Mouse (Mus musculus) olfactory bulb, adult 2 months (tissue): ENCODE data around the gene Ppfibp2. TPM values are rescaled to one million over a fixed set of nuclear protein-coding genes. Genes with fewer than 3 reads are reported as not detected.

Source experiments
- H3K27ac ChIP-seq: fragments of 200-500 bp; 2 replicates; pipeline ENCODE4 v1.5.1; 2012; ENCODE audit warnings: low read depth, low read length; ENCODE audit not compliant: insufficient read depth
- H3K4me1 ChIP-seq: fragments of 200-500 bp; 2 replicates; pipeline ENCODE4 v1.6.1; 2012; ENCODE audit warnings: low read length; ENCODE audit not compliant: control insufficient read depth, insufficient read depth
- H3K4me3 ChIP-seq: fragments of 200-500 bp; 2 replicates; pipeline ENCODE4 v1.5.1; 2012; ENCODE audit warnings: mild to moderate bottlenecking, low read depth, low read length, moderate library complexity; ENCODE audit not compliant: insufficient read depth
- CTCF ChIP-seq: fragments of 200-500 bp; IDR thresholded peaks from 2 replicates; pipeline ENCODE4 v1.5.1; 2012; ENCODE audit warnings: low read depth, mild to moderate bottlenecking, low read length, moderate library complexity; ENCODE audit not compliant: insufficient read depth
- POLR2A ChIP-seq: fragments of 200-500 bp; IDR thresholded peaks from 2 replicates; pipeline ENCODE4 v1.6.1; 2012; ENCODE audit warnings: mild to moderate bottlenecking, low read depth, low read length, moderate library complexity; ENCODE audit not compliant: insufficient read depth
- WGBS: fragments of 180-500 bp; shearing (Covaris S2); methylation state at CpG from one replicate; pipeline ENCODE4 v1.1.7; 2018; 5-methylcytosine and 5-hydroxymethylcytosine counted together
- polyA plus RNA-seq: library from polyadenylated mRNA; stranded (reverse); fragments of >200 nt; gene quantifications from 2 replicates; pipeline ENCODE4 v1.2.4, GENCODE M21; 2012; ENCODE audit warnings: low replicate concordance; ENCODE audit not compliant: missing spikeins, insufficient read depth, insufficient read length

Gene Ppfibp2
- polyA plus RNA-seq, 1 experiment: not detected

DNA sequence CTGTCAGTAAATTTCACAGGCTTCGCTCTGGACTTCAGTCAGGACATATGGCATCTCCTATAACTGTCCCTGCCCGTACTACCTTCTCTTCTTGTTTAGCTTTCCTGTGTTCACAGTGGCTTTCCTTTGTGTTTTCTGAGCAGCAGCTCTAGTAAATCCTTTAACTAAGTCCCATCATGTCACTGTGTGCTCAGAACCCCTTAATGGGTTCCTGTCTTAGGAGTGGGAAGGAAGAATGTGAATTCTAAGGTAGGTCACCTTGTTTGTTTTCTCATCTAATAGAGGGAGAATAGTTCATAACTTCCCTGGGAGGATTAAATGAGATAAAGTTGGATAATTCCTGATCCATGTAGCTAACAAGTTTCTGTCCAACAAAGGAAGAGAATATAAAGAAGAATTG, 30.1 kb downstream of the Ppfibp2 start, which contains the start of gene 5330417H12Rik:
TSS of gene 5330417H12Rik (minus strand) at position 101 of the 400 bp plus-strand sequence.
- Histone ChIP-seq H3K4me1 (no peaks in the 10 kb centered on the region), H3K4me3 (no peak within 1 kb of the TSS), H3K27ac (no peak within 1 kb of the TSS)
- no peak for TF ChIP-seq POLR2A
- no peak for TF ChIP-seq CTCF
- WGBS: 90% methylated on average over 2 of the region's 2 CpGs

DNA sequence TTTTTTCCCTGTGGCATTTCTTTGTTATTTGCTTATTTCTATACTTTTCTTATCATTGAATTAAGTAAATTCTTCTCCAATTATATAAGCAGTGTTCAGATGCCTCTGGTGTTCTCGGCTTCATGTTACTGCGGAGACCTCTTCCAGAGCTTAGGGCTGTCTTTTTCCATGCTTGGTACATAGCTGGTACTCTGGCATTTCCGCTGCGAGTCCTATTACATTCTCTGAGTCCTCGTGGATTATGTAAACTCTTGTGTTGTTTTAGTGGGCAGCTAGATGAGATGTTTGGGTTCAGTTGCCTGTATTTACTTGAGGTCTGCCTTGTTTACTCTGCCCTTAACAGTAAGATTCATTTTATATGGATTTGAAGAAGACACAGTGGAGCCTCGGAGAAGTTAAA, 30.8 kb downstream of the Ppfibp2 start:
- H3K4me3 ChIP-seq: no peak overlapping the region
- WGBS: 84% methylated on average over 6 of the region's 6 CpGs
- H3K4me1 ChIP-seq: no peaks in the 10 kb centered on the region
- TF ChIP-seq POLR2A: no peak
- no peak for TF ChIP-seq CTCF
- no peak overlapping the region for H3K27ac ChIP-seq

DNA sequence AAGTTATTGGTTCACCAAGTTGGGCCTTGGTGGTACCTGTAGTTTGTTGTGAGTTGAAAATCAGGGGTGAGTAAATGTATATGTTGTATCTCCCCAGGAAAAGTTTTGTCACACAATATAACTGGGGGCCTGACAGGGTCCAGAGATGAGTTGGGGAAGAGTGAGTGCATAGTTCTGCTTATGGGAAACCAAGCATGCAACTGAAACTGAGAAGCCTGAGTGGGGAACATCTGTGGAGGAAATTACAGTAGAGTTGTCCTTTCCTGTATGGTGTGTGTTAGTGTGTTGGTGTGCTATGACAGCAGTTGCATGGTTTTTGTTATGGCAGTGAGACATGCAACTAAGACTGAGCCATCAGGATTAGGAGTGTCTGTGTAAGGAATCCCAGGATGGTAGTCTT, 33.4 kb downstream of the Ppfibp2 start:
- no peak for TF ChIP-seq CTCF
- TF ChIP-seq POLR2A: no peak
- Histone ChIP-seq H3K27ac (no peak overlapping the region), H3K4me1 (no peaks in the 10 kb centered on the region), H3K4me3 (no peak overlapping the region)

DNA sequence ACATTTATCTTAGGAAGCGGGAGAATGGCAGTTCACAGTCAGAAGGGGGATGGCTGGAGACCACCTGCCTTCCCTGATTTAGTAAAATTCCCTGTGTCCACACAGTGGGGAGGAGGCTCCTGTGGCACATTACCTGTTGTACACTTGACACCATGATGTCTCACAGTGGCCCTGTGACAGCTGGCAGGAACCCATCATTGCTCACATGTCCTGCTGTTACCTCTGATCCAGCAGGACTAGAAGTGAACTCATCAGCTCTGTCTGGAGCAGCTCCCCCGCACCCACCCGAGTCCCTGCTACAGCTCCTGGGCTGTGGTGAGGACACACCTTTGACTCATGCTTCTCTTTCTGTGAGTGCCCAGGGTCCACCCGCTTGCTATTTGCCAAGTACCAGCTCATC, 38.2 kb downstream of the Ppfibp2 start:
- WGBS: 97% methylated on average over 4 of the region's 4 CpGs
- H3K27ac ChIP-seq: no peak overlapping the region
- no peak for TF ChIP-seq CTCF
- TF ChIP-seq POLR2A: no peak

DNA sequence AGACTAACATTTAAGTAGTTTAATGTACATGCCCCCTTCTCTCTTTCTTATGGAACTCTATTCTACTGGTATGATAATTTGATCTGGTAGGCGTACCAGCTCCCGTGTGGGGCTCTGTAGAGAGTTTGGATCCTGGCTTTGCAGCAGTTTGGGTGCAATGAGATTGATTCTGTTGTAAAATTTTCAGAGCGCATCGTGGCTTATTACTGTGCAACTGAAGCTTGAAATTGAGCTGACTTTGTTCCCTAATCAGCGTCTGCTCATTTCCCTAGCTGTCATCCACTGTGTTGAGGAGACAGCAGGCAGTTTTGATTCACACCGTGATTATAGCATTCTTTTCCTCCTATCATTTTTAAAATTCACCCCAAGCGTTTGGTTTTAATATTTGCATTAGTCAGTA, 42.4 kb downstream of the Ppfibp2 start:
- 80% methylated on average over 7 of the region's 7 CpGs for WGBS
- H3K4me3 ChIP-seq: no peak overlapping the region
- H3K27ac ChIP-seq: no peak overlapping the region
- no peaks in the 10 kb centered on the region for H3K4me1 ChIP-seq
- TF ChIP-seq CTCF (no peak), POLR2A (no peak)

More for the DNA sequence above, 38.2 kb downstream of the Ppfibp2 start:
- H3K4me3 ChIP-seq: no peak overlapping the region
- no peaks in the 10 kb centered on the region for H3K4me1 ChIP-seq

DNA sequence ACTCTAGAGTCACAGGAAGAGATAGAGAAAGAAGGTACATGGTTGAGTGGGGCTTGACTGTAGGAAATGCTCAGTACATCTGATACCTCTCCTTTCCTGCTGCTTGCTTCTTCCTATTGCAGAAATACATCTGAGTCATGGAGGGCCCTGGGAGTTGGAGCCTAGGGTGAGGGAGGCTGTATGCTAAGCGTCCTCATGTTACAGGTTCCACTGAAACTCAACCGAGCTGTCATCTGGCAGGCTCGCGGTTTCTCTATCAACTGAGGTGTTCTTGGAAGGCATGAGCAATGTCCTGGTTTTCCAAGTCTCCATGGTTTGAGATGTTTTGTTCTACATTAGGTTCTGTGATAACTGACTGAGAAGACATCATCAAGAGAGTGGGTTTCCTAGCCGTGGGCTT, 43.0 kb downstream of the Ppfibp2 start:
- no peak overlapping the region for H3K4me3 ChIP-seq
- 91% methylated on average over 5 of the region's 5 CpGs for WGBS
- no peak for TF ChIP-seq POLR2A
- no peaks in the 10 kb centered on the region for H3K4me1 ChIP-seq
- H3K27ac ChIP-seq: no peak overlapping the region

DNA sequence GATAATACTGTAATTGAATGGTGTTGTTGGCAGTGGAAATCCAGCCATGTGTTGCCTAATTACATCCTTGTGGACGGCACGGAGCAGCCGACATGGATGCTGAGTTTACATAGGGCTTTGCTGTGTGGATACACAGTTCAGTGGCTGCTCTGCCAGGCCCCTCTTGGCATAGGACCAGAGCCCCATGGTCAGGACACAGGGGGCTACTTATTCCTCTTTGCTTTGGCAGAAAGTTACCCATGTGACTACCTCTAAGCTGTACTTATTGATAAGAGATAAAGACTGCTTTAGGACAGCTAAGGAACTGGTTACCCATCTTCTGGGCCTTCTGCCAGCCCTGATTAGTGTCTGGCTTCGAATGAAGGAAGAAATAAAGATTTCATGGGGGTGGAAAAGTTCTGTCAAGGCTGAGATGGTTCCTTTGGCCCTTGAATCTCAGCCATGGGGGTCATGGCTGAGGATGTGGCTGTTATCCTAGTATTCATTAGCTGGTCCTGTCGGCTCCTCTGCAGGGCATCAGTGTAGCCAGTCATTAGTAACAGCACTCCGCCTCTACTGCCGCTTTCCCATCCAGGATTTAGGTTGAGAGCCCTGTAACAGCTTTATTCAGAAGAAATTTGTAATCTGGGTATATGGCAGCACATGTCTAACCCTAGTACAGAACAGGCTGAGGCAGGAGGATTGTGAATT, 47.7 kb downstream of the Ppfibp2 start:
- TF ChIP-seq POLR2A (no peak), CTCF (no peak)
- no peaks in the 10 kb centered on the region for H3K4me1 ChIP-seq
- WGBS: 41% methylated on average over 7 of the region's 7 CpGs
- no peak overlapping the region for H3K4me3 ChIP-seq
- no peak overlapping the region for H3K27ac ChIP-seq

DNA sequence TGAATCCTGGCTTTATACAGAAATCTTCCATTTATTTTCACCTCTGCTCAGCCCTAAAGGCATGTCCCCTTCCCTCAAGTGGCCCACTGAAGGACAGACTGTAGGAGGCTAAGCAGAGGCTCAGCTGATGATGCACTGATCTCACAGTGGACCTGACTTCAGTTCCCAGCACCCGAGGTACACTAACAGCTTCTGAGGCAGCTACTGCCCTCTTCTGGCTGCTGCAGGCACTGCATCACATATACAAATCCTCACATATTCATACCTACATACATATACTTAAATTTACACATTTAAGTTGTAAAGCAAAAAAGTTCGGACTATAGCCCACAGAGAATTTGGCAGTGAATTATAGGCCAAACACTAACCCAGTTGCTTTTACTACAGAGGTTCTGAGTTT, 50.0 kb downstream of the Ppfibp2 start:
- H3K27ac ChIP-seq: no peak overlapping the region
- 94% methylated on average over 2 of the region's 2 CpGs for WGBS
- H3K4me1 ChIP-seq: no peaks in the 10 kb centered on the region
- TF ChIP-seq CTCF (no peak), POLR2A (no peak)
- H3K4me3 ChIP-seq: no peak overlapping the region

DNA sequence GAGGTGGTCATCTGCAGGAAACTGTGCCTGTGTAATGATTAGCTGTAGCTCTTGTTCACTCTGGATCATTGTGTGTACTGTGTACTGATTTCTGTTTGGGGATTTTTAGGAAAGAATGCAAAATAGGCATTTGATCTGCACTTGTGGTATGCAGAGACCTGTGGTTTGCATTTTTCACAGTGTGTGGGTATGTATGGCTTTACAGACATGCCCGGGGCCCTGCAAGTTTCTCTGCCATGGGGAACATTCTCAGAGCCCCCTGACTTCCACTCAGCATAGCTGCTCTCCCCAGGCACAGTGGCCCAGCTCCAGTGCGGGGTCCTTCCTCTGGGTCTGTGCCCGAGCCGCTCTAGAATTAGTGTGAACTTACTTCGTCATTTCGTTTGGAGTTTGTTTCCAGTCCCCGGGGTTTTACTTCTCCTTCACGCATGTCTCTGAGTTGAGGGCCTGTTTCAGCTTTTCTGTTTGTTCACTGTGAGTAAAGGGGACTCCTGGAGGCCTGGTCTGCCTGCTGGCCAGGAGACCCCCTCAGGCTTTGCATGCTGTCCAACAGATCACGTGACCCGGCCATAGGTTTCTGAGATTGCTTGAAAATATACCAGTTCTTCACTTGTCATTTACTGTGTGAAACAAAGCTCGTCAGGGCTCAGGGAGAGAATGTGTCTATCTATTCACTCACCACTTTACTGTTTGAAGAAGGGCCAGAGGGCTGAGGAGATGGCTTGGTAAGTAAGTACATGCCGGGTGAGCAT, 54.1 kb downstream of the Ppfibp2 start:
- Histone ChIP-seq H3K27ac (no peak overlapping the region), H3K4me1 (no peaks in the 10 kb centered on the region), H3K4me3 (no peak overlapping the region)
- TF ChIP-seq CTCF (no peak), POLR2A (no peak)
- WGBS: 72% methylated on average over 12 of the region's 12 CpGs
